In genomic region chr11:120630881-120631725, GRCm38 (mm10) we compare ENCODE assay signal across 10 mouse cellular contexts. TPM values are rescaled to one million over a fixed set of nuclear protein-coding genes. Genes with fewer than 3 reads are reported as not detected.
DNase-seq lines count a peak whose midpoint lies in the region; ATAC-seq and TF ChIP-seq lines count a peak whose summit lies in the region.
"Had no signal": no experiment of that assay in that cellular context is flagged by ENCODE, and none has a peak within 500 bp of the region (broad histone marks: within the 10 kb centered on the region; RNA-seq: fewer than 3 reads in every experiment).

No protein-coding gene starts in this region.

- no peak for TF ChIP-seq CTCF in midbrain, postnatal 0 days (IDR thresholded peaks at IDR 0.05)

- peak; percentile 12; the same call in 1 of the 2 replicates for ATAC-seq in erythroblast, adult 5-6 weeks (replicated peaks; ENCODE audit: low FRiP score, poor library complexity, severe bottlenecking)
- ATAC-seq in kidney, embryonic 15.5 days (replicated peaks; ENCODE audit: low FRiP score), result no peak
- no peak for ATAC-seq in midbrain, postnatal 0 days (ENCODE audit: low FRiP score)

- 32% methylated on average over 7 of the region's 7 CpGs for WGBS in kidney, embryonic 15.5 days
- 41% methylated on average over 7 of the region's 7 CpGs for WGBS in midbrain, postnatal 0 days

- H3K4me2 ChIP-seq in kidney, embryonic 15.5 days, result peak overlapping the region; percentile 90
- peak overlapping the region; percentile 96; the same call in 1 of the 2 replicates for H3K4me2 ChIP-seq in midbrain, postnatal 0 days (ENCODE audit: low read depth, low read length, poor library complexity, severe bottlenecking)

- peak overlapping the region; percentile 92 for H3K27ac ChIP-seq in kidney, embryonic 15.5 days
- H3K27ac ChIP-seq in midbrain, postnatal 0 days (ENCODE audit: low read depth, low read length), result no peak overlapping the region; the same call in 1 of the 2 replicates

- H3K27me3 ChIP-seq in kidney, embryonic 15.5 days, result no peaks in the 10 kb centered on the region
- H3K27me3 ChIP-seq in midbrain, postnatal 0 days (ENCODE audit: insufficient read depth, low read length), result no peaks in the 10 kb centered on the region

- H3K9ac ChIP-seq in kidney, embryonic 15.5 days, result peak overlapping the region; percentile 27; the same call in 1 of the 2 replicates
- peak overlapping the region; percentile 39; the same call in 1 of the 2 replicates for H3K9ac ChIP-seq in midbrain, postnatal 0 days (replicated peaks; ENCODE audit: low read length, poor library complexity, severe bottlenecking)

- H3K9me3 ChIP-seq in kidney, embryonic 15.5 days (replicated peaks), result no peaks in the 10 kb centered on the region
- no peaks in the 10 kb centered on the region for H3K9me3 ChIP-seq in midbrain, postnatal 0 days (ENCODE audit: low read length)

- peak overlapping the region; percentile 98 for H3K4me3 ChIP-seq in kidney, embryonic 15.5 days (replicated peaks)
- 0 out of 2 replicates have a peak overlapping the region, but pooled peaks have one; percentile 89 for H3K4me3 ChIP-seq in midbrain, postnatal 0 days (ENCODE audit: low read depth, low read length)

- peaks cover 31% of the 10 kb centered on the region for H3K36me3 ChIP-seq in kidney, embryonic 15.5 days
- H3K36me3 ChIP-seq in midbrain, postnatal 0 days (ENCODE audit: insufficient read depth, low read length), result peaks cover 25% of the 10 kb centered on the region

- H3K4me1 ChIP-seq in kidney, embryonic 15.5 days, result peaks cover 44% of the 10 kb centered on the region
- H3K4me1 ChIP-seq in midbrain, postnatal 0 days (ENCODE audit: insufficient read depth, low read length), result peaks cover 5% of the 10 kb centered on the region

- DNase-seq in spleen, postnatal 4 days (ENCODE audit: low spot score in 2 of 2), result peak; percentile 30 to 71
- DNase-seq in spleen, adult 12 weeks (ENCODE audit: low spot score), result no peak
- DNase-seq in midbrain, postnatal 0 days (ENCODE audit: low spot score), result no peak
- DNase-seq in frontal cortex, postnatal 10 days (ENCODE audit: low spot score in 2 of 2), result no peak
- no peak for DNase-seq in urinary bladder, postnatal 4 days (ENCODE audit: low spot score in 2 of 2)
- DNase-seq in layer of hippocampus, postnatal 14 days (ENCODE audit: low spot score in 2 of 2), result no peak

RNA-seq across cellular contexts. Expression of gene Mafg, which starts 2.3 kb away (rescaled TPM):
- total RNA-seq in erythroblast, adult 5-6 weeks (2015; ENCODE audit: low replicate concordance), result 65.3 and 78.0 TPM in 2 replicates
- total RNA-seq in erythroblast, adult 5-6 weeks (2017; ENCODE audit: low replicate concordance), result 137 and 154 TPM in 2 replicates
- 32.2 and 35.9 TPM in 2 replicates for polyA plus RNA-seq in kidney, embryonic 15.5 days (2015; fragmentation: Nextera tagmentation; extraction: Ambion mirVana)
- total RNA-seq in midbrain, postnatal 0 days (2014; rRNA removed), result 42.1 and 46.5 TPM in 2 replicates
- polyA plus RNA-seq in midbrain, postnatal 0 days (2015; fragmentation: Nextera tagmentation; extraction: Ambion mirVana), result 40.8 and 41.7 TPM in 2 replicates
- 10 to 100 TPM; 85.5 to 89.8 TPM for total RNA-seq in layer of hippocampus, postnatal 14 days (2021)

RNA-seq across cellular contexts. Expression of gene Sirt7, which starts 6.1 kb away (rescaled TPM):
- 21.9 and 26.1 TPM in 2 replicates for total RNA-seq in erythroblast, adult 5-6 weeks (2015; ENCODE audit: low replicate concordance)
- 48.8 and 52.1 TPM in 2 replicates for total RNA-seq in erythroblast, adult 5-6 weeks (2017; ENCODE audit: low replicate concordance)
- 32.7 and 33.9 TPM in 2 replicates for polyA plus RNA-seq in kidney, embryonic 15.5 days (2015; fragmentation: Nextera tagmentation; extraction: Ambion mirVana)
- 31.3 and 39.7 TPM in 2 replicates for total RNA-seq in midbrain, postnatal 0 days (2014; rRNA removed)
- 34.7 and 36.0 TPM in 2 replicates for polyA plus RNA-seq in midbrain, postnatal 0 days (2015; fragmentation: Nextera tagmentation; extraction: Ambion mirVana)
- total RNA-seq in layer of hippocampus, postnatal 14 days (2021), result 10 to 100 TPM; 35.0 to 35.4 TPM

RNA-seq across cellular contexts. Expression of gene Pycr1, which starts 12.5 kb away (rescaled TPM):
- 2.3 TPM in 1 of 2 replicates, not detected in the other for total RNA-seq in erythroblast, adult 5-6 weeks (2015; ENCODE audit: low replicate concordance)
- not detected in 2 replicates for total RNA-seq in erythroblast, adult 5-6 weeks (2017; ENCODE audit: low replicate concordance)
- 25.4 and 29.3 TPM in 2 replicates for polyA plus RNA-seq in kidney, embryonic 15.5 days (2015; fragmentation: Nextera tagmentation; extraction: Ambion mirVana)
- 8.6 and 10.8 TPM in 2 replicates for total RNA-seq in midbrain, postnatal 0 days (2014; rRNA removed)
- 10.4 and 11.7 TPM in 2 replicates for polyA plus RNA-seq in midbrain, postnatal 0 days (2015; fragmentation: Nextera tagmentation; extraction: Ambion mirVana)
- 1 to 10 TPM; 4.7 to 5.1 TPM for total RNA-seq in layer of hippocampus, postnatal 14 days (2021)

RNA-seq across cellular contexts. Expression of gene Pcyt2, which starts 13.4 kb away (rescaled TPM):
- 7.7 and 20.7 TPM in 2 replicates for total RNA-seq in erythroblast, adult 5-6 weeks (2015; ENCODE audit: low replicate concordance)
- total RNA-seq in erythroblast, adult 5-6 weeks (2017; ENCODE audit: low replicate concordance), result 19.8 and 39.8 TPM in 2 replicates
- polyA plus RNA-seq in kidney, embryonic 15.5 days (2015; fragmentation: Nextera tagmentation; extraction: Ambion mirVana), result 118 and 140 TPM in 2 replicates
- total RNA-seq in midbrain, postnatal 0 days (2014; rRNA removed), result 130 and 137 TPM in 2 replicates
- 129 and 143 TPM in 2 replicates for polyA plus RNA-seq in midbrain, postnatal 0 days (2015; fragmentation: Nextera tagmentation; extraction: Ambion mirVana)
- total RNA-seq in layer of hippocampus, postnatal 14 days (2021), result 100 to 1,000 TPM; 150 TPM

RNA-seq across cellular contexts. Expression of gene Myadml2, which starts 16.9 kb away (rescaled TPM):
- not detected in 2 replicates for total RNA-seq in erythroblast, adult 5-6 weeks (2015; ENCODE audit: low replicate concordance)
- not detected in 2 replicates for total RNA-seq in erythroblast, adult 5-6 weeks (2017; ENCODE audit: low replicate concordance)
- polyA plus RNA-seq in kidney, embryonic 15.5 days (2015; fragmentation: Nextera tagmentation; extraction: Ambion mirVana), result 0.28 and 0.29 TPM in 2 replicates
- 1.5 and 1.6 TPM in 2 replicates for total RNA-seq in midbrain, postnatal 0 days (2014; rRNA removed)
- polyA plus RNA-seq in midbrain, postnatal 0 days (2015; fragmentation: Nextera tagmentation; extraction: Ambion mirVana), result 1.4 and 1.7 TPM in 2 replicates
- total RNA-seq in layer of hippocampus, postnatal 14 days (2021), result 1 to 10 TPM; 3.0 to 3.5 TPM
- total RNA-seq: common myeloid progenitor, adult 5-6 weeks had no signal
- polyA plus RNA-seq: testis, adult 2 months had no signal

Comparison
In these comparisons a context has a peak if more than half of its experiments do, and no peak if none do; other contexts are left out.
1. DNase-seq: peak in spleen, postnatal 4 days (2 of 2); none in spleen, adult 12 weeks (single experiment), midbrain, postnatal 0 days (single experiment), frontal cortex, postnatal 10 days (0 of 2), urinary bladder, postnatal 4 days (0 of 2) and layer of hippocampus, postnatal 14 days (0 of 2).